Mouse (Mus musculus): ENCODE measurements around the gene 3110070M22Rik. TPM values are rescaled to one million over a fixed set of nuclear protein-coding genes. Genes with fewer than 3 reads are reported as not detected.

3110070M22Rik gene
- polyA plus RNA-seq, 1 experiment from 2014 or later = 1.8 TPM

DNA sequence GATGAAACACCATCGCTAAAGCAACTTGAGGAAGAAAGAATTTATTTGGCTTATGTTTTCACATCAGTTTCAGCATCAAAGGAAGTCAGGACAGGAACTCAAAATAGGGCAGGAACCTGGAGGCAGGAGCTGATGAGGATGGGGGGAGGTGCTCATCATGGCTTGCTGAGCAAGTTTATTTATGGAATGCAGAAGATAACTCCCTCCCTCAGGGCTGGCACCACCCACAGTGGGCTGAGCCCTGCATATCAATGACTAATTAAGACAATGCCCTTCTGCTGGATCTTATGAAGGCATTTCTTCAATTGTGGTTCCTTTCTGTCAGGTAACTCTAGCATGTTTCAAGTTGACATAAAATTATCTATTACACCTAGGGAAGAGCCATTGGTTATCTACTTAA is 45.9 kb downstream of the 3110070M22Rik start:
- Histone ChIP-seq H3K4me1 (no peaks in the 10 kb centered on the region), H3K9ac (no peak overlapping the region), H3K4me3 (replicated peaks) (no peak overlapping the region), H3K27ac (replicated peaks) (no peak overlapping the region), H3K4me2 (replicated peaks) (no peak overlapping the region), H3K36me3 (peaks cover 55% of the 10 kb centered on the region), H3K27me3 (no peaks in the 10 kb centered on the region), H3K9me3 (replicated peaks) (no peaks in the 10 kb centered on the region)
- ATAC-seq (ENCODE audit: insufficient number of reproducible peaks, low FRiP score, low TSS enrichment, low read depth) = no peak
- whole genome bisulfite sequencing = 79% methylated on average over 1 of the region's 1 CpGs

Other genes with a start within 250 kb of the 3110070M22Rik start
- gene Paip1, start 59.8 kb downstream of the 3110070M22Rik start, polyA plus RNA-seq (2015; fragmentation: Nextera tagmentation; extraction: Ambion mirVana) = 60.7 and 63.9 TPM in 2 replicates
- 64.1 and 70.5 TPM in 2 replicates for gene 4833420G17Rik, start 25.6 kb downstream of the 3110070M22Rik start, polyA plus RNA-seq (2015; fragmentation: Nextera tagmentation; extraction: Ambion mirVana)
- gene Tmem267, start 344 bp downstream of the 3110070M22Rik start, polyA plus RNA-seq (2015; fragmentation: Nextera tagmentation; extraction: Ambion mirVana) = 1.5 and 2.3 TPM in 2 replicates
- gene Ccl28, start 135.4 kb upstream of the 3110070M22Rik start, polyA plus RNA-seq (2015; fragmentation: Nextera tagmentation; extraction: Ambion mirVana) = 0.16 and 0.27 TPM in 2 replicates
- gene Hmgcs1, start 202.0 kb upstream of the 3110070M22Rik start, polyA plus RNA-seq (2015; fragmentation: Nextera tagmentation; extraction: Ambion mirVana) = 119 and 128 TPM in 2 replicates